Mouse (Mus musculus) G1E (cell line): Measurements from ENCODE around the gene Zfp804a. TPM values are rescaled to one million over a fixed set of nuclear protein-coding genes. Genes with fewer than 3 reads are reported as not detected.

Experiments used
- ATAC-seq: 2 replicates; pipeline ENCODE4 v1.8.0; 2016; ENCODE audit warnings: mild to moderate bottlenecking; ENCODE audit not compliant: insufficient number of reproducible peaks, poor library complexity, low FRiP score, severe bottlenecking; ENCODE audit errors: extremely low read depth
- DNase-seq: peaks from one replicate; pipeline ENCODE4 v3.0.0; 2012; ENCODE audit warnings: low spot score
- H3K27me3 ChIP-seq: 2 replicates; pipeline ENCODE4 v1.6.1; 2012; ENCODE audit warnings: mild to moderate bottlenecking, low read length, inconsistent platforms; ENCODE audit not compliant: insufficient read depth
- H3K36me3 ChIP-seq: replicated peaks from 2 replicates; pipeline ENCODE3; 2012; ENCODE audit warnings: mild to moderate bottlenecking, inconsistent platforms
- H3K4me1 ChIP-seq: 2 replicates; pipeline ENCODE4 v1.6.1; 2012; ENCODE audit warnings: low read depth, low read length, inconsistent platforms, mixed read lengths; ENCODE audit not compliant: insufficient read depth
- H3K4me3 ChIP-seq: 2 replicates; pipeline ENCODE4 v1.5.1; 2012; ENCODE audit warnings: low read depth, mild to moderate bottlenecking, inconsistent platforms, low read length, moderate library complexity, mixed read lengths
- H3K9me3 ChIP-seq: replicated peaks from 2 replicates; pipeline ENCODE4 v1.6.1; 2012; ENCODE audit warnings: inconsistent platforms
- CTCF ChIP-seq: IDR thresholded peaks from 2 replicates; pipeline ENCODE4 v1.5.1; 2012; ENCODE audit warnings: low read depth, low read length, inconsistent platforms, mixed read lengths
- GATA1 ChIP-seq: IDR thresholded peaks from 2 replicates; pipeline ENCODE4 v1.6.1; 2012; ENCODE audit warnings: borderline replicate concordance, low read length, inconsistent platforms, mixed read lengths
- GATA2 ChIP-seq: IDR thresholded peaks from 2 replicates; pipeline ENCODE4 v1.6.1; 2012; ENCODE audit warnings: low read depth, low read length, inconsistent platforms, borderline replicate concordance
- POLR2AphosphoS5 ChIP-seq: IDR thresholded peaks from 2 replicates; pipeline ENCODE4 v1.6.1; 2012; ENCODE audit warnings: low read depth, low read length, inconsistent platforms; ENCODE audit not compliant: insufficient replicate concordance
- TAL1 ChIP-seq: conservative IDR thresholded peaks from 2 replicates; pipeline ENCODE4 v1.6.1; 2012; ENCODE audit warnings: low read depth, low read length, inconsistent platforms, mixed read lengths
- polyA plus RNA-seq: library from polyadenylated mRNA; stranded (reverse); fragments of >175 nt; gene quantifications from 2 replicates; pipeline ENCODE4 v1.2.3, GENCODE M21; 2012
- total RNA-seq, 2 experiments: library from RNA; stranded (forward) in 1 of 2; stranded (reverse) in 1 of 2; fragments of 200-1000 nt in 1 of 2; fragments of >200 nt in 1 of 2; fragmentation: Nextera tagmentation in 1 of 2; gene quantifications; 2 replicates each; pipeline ENCODE4 v1.2.3; 2014 to 2017

Zfp804a gene
- total and polyA plus RNA-seq, 3 experiments = 0.05 TPM; not detected in 2

GRCm38 (mm10) chr2:82178693-82179092 is 125.7 kb downstream of the Zfp804a start:
- no peak for DNase-seq
- H3K27me3 ChIP-seq = no peaks in the 10 kb centered on the region
- TF ChIP-seq GATA2 = no peak
- no peak for TF ChIP-seq POLR2AphosphoS5
- no peak for TF ChIP-seq TAL1
- TF ChIP-seq CTCF = no peak
- TF ChIP-seq GATA1 = no peak
- ATAC-seq = no peak
- no peak overlapping the region for H3K4me3 ChIP-seq
- H3K36me3 ChIP-seq = no peaks in the 10 kb centered on the region
- no peaks in the 10 kb centered on the region for H3K9me3 ChIP-seq
- H3K4me1 ChIP-seq = no peaks in the 10 kb centered on the region

- Histone ChIP-seq H3K27me3 (no peaks in the 10 kb centered on the region), H3K9me3 (no peaks in the 10 kb centered on the region), H3K4me3 (no peak overlapping the region), H3K4me1 (no peaks in the 10 kb centered on the region), H3K36me3 (no peaks in the 10 kb centered on the region)
- TF ChIP-seq TAL1 (no peak), GATA1 (no peak), GATA2 (no peak), POLR2AphosphoS5 (no peak), CTCF (no peak)
- ATAC-seq (no peak), DNase-seq (no peak)
Measured at GRCm38 (mm10) chr2:82181010-82181409, 128.0 kb downstream of the Zfp804a start.

- Histone ChIP-seq H3K27me3 (no peaks in the 10 kb centered on the region), H3K4me3 (no peak overlapping the region), H3K4me1 (no peaks in the 10 kb centered on the region), H3K36me3 (no peaks in the 10 kb centered on the region), H3K9me3 (peaks cover 4% of the 10 kb centered on the region; the same call in 1 of the 2 replicates)
- no peak for TF ChIP-seq GATA2
- no peak for TF ChIP-seq TAL1
- TF ChIP-seq CTCF = no peak
- TF ChIP-seq GATA1 = no peak
- TF ChIP-seq POLR2AphosphoS5 = no peak
- ATAC-seq (no peak), DNase-seq (no peak)
Measured at GRCm38 (mm10) chr2:82199901-82200300, 146.9 kb downstream of the Zfp804a start.

- no peaks in the 10 kb centered on the region for H3K27me3 ChIP-seq
- TF ChIP-seq GATA1 = no peak
- TF ChIP-seq GATA2 = no peak
- no peak for TF ChIP-seq POLR2AphosphoS5
- TF ChIP-seq CTCF = no peak
- TF ChIP-seq TAL1 = no peak
- peaks cover 4% of the 10 kb centered on the region; the same call in 1 of the 2 replicates for H3K9me3 ChIP-seq
- no peaks in the 10 kb centered on the region for H3K4me1 ChIP-seq
- no peak overlapping the region for H3K4me3 ChIP-seq
- no peaks in the 10 kb centered on the region for H3K36me3 ChIP-seq
- DNase-seq = no peak
- no peak for ATAC-seq
Measured at GRCm38 (mm10) chr2:82200616-82201015, 147.6 kb downstream of the Zfp804a start.

- Histone ChIP-seq H3K27me3 (no peaks in the 10 kb centered on the region), H3K9me3 (no peaks in the 10 kb centered on the region), H3K4me3 (no peak overlapping the region), H3K4me1 (no peaks in the 10 kb centered on the region), H3K36me3 (no peaks in the 10 kb centered on the region)
- ATAC-seq (no peak), DNase-seq (no peak)
- no peak for TF ChIP-seq POLR2AphosphoS5
- TF ChIP-seq GATA1 = no peak
- TF ChIP-seq TAL1 = no peak
- no peak for TF ChIP-seq CTCF
- no peak for TF ChIP-seq GATA2
Measured at GRCm38 (mm10) chr2:82210605-82211004, 157.6 kb downstream of the Zfp804a start.

GRCm38 (mm10) chr2:82211972-82212371 is 158.9 kb downstream of the Zfp804a start:
- no peak for TF ChIP-seq POLR2AphosphoS5
- no peak for TF ChIP-seq TAL1
- no peak for TF ChIP-seq CTCF
- no peak for TF ChIP-seq GATA1
- TF ChIP-seq GATA2 = no peak
- ATAC-seq = no peak
- Histone ChIP-seq H3K36me3 (no peaks in the 10 kb centered on the region), H3K9me3 (no peaks in the 10 kb centered on the region), H3K27me3 (no peaks in the 10 kb centered on the region), H3K4me3 (no peak overlapping the region), H3K4me1 (no peaks in the 10 kb centered on the region)
- no peak for DNase-seq

GRCm38 (mm10) chr2:82217873-82218272 is 164.9 kb downstream of the Zfp804a start:
- H3K4me3 ChIP-seq = no peak overlapping the region
- H3K36me3 ChIP-seq = no peaks in the 10 kb centered on the region
- no peak for ATAC-seq
- TF ChIP-seq CTCF (no peak), GATA1 (no peak), POLR2AphosphoS5 (no peak), GATA2 (no peak), TAL1 (no peak)
- no peak for DNase-seq
- H3K4me1 ChIP-seq = no peaks in the 10 kb centered on the region
- H3K27me3 ChIP-seq = no peaks in the 10 kb centered on the region
- H3K9me3 ChIP-seq = no peaks in the 10 kb centered on the region
